Mouse (Mus musculus) kidney, embryonic 15.5 days (tissue): Measurements from ENCODE around the gene Atpif1. TPM values are rescaled to one million over a fixed set of nuclear protein-coding genes. Genes with fewer than 3 reads are reported as not detected.

Experiments
- ATAC-seq: fragments of 200-750 bp; cut with Nextera tagmentation; replicated peaks from 2 replicates; pipeline ENCODE4 v1.8.0; 2017; ENCODE audit warnings: moderate TSS enrichment; ENCODE audit not compliant: low FRiP score
- H3K27ac ChIP-seq: fragments of 300-500 bp; sonication (generic); 2 replicates; pipeline ENCODE4 v1.5.1; 2015; ENCODE audit warnings: mild to moderate bottlenecking, inconsistent platforms
- H3K27me3 ChIP-seq: fragments of 300-500 bp; sonication (generic); 2 replicates; pipeline ENCODE4 v1.6.1; 2015; ENCODE audit warnings: inconsistent platforms
- H3K36me3 ChIP-seq: fragments of 300-500 bp; sonication (generic); 2 replicates; pipeline ENCODE4 v1.6.1; 2015; ENCODE audit warnings: inconsistent platforms
- H3K4me1 ChIP-seq: fragments of 300-500 bp; sonication (generic); 2 replicates; pipeline ENCODE4 v1.6.1; 2015; ENCODE audit warnings: inconsistent platforms
- H3K4me2 ChIP-seq: fragments of 300-500 bp; sonication (generic); 2 replicates; pipeline ENCODE4 v1.6.1; 2015; ENCODE audit warnings: moderate library complexity, mild to moderate bottlenecking, inconsistent platforms
- H3K4me3 ChIP-seq: fragments of 300-500 bp; sonication (generic); replicated peaks from 2 replicates; pipeline ENCODE4 v1.5.1; 2015; ENCODE audit warnings: mild to moderate bottlenecking, inconsistent platforms
- H3K9ac ChIP-seq: fragments of 300-500 bp; sonication (generic); 2 replicates; pipeline ENCODE4 v1.6.1; 2015; ENCODE audit warnings: mild to moderate bottlenecking, inconsistent platforms
- H3K9me3 ChIP-seq: fragments of 300-500 bp; sonication (generic); replicated peaks from 2 replicates; pipeline ENCODE4 v1.6.1; 2016; ENCODE audit warnings: inconsistent platforms
- WGBS: fragments of 180-500 bp; shearing (Covaris S2); methylation state at CpG from one replicate; pipeline ENCODE4 v1.1.7; 2015; ENCODE audit warnings: mixed read lengths; 5-methylcytosine and 5-hydroxymethylcytosine counted together
- polyA plus RNA-seq: library from polyadenylated mRNA; unstranded; fragments of >200 nt; fragmentation: Nextera tagmentation; extraction: Ambion mirVana; gene quantifications from 2 replicates; pipeline ENCODE4 v1.2.1, GENCODE M21; 2015

Atpif1 gene
- polyA plus RNA-seq, 1 experiment from 2014 or later: 1,152 TPM

GRCm38 (mm10) chr4:132505034-132505738 is 28.3 kb downstream of the Atpif1 start:
- peaks cover 48% of the 10 kb centered on the region for H3K4me1 ChIP-seq
- H3K27me3 ChIP-seq: no peaks in the 10 kb centered on the region
- no peak overlapping the region for H3K4me3 ChIP-seq
- H3K9ac ChIP-seq: no peak overlapping the region
- no peak for ATAC-seq
- H3K36me3 ChIP-seq: peaks cover 8% of the 10 kb centered on the region; the same call in 1 of the 2 replicates
- H3K9me3 ChIP-seq: no peaks in the 10 kb centered on the region
- 62% methylated on average over 6 of the region's 6 CpGs for WGBS
- no peak overlapping the region for H3K4me2 ChIP-seq
- no peak overlapping the region for H3K27ac ChIP-seq

- WGBS: 71% methylated on average over 11 of the region's 11 CpGs
- Histone ChIP-seq H3K36me3 (peaks cover 22% of the 10 kb centered on the region), H3K4me1 (peaks cover 40% of the 10 kb centered on the region), H3K9ac (no peak overlapping the region), H3K9me3 (no peaks in the 10 kb centered on the region), H3K27ac (0 out of 2 replicates have a peak overlapping the region, but pooled peaks have one; percentile 3), H3K27me3 (no peaks in the 10 kb centered on the region), H3K4me2 (no peak overlapping the region), H3K4me3 (no peak overlapping the region)
- 0 out of 2 replicates have a peak, but pooled peaks have one; percentile 36 for ATAC-seq
These were observed 30.1 kb downstream of the Atpif1 start for GRCm38 (mm10) chr4:132503344-132503743.

GRCm38 (mm10) chr4:132501639-132502038 is 31.8 kb downstream of the Atpif1 start:
- Histone ChIP-seq H3K27ac (no peak overlapping the region), H3K36me3 (peaks cover 40% of the 10 kb centered on the region), H3K9me3 (no peaks in the 10 kb centered on the region), H3K9ac (no peak overlapping the region), H3K4me3 (no peak overlapping the region), H3K4me1 (peaks cover 31% of the 10 kb centered on the region), H3K27me3 (no peaks in the 10 kb centered on the region), H3K4me2 (no peak overlapping the region)
- 95% methylated on average over 6 of the region's 6 CpGs for WGBS
- ATAC-seq: no peak

GRCm38 (mm10) chr4:132494271-132494918 is 39.1 kb downstream of the Atpif1 start:
- Histone ChIP-seq H3K36me3 (peaks cover 72% of the 10 kb centered on the region), H3K27ac (no peak overlapping the region), H3K4me2 (no peak overlapping the region), H3K9ac (no peak overlapping the region), H3K4me1 (peaks cover 13% of the 10 kb centered on the region; the same call in 1 of the 2 replicates), H3K4me3 (no peak overlapping the region), H3K27me3 (no peaks in the 10 kb centered on the region), H3K9me3 (no peaks in the 10 kb centered on the region)
- 85% methylated on average over 20 of the region's 20 CpGs for WGBS
- ATAC-seq: no peak

- Histone ChIP-seq H3K9me3 (no peaks in the 10 kb centered on the region), H3K27ac (no peak overlapping the region), H3K27me3 (no peaks in the 10 kb centered on the region), H3K4me2 (no peak overlapping the region), H3K9ac (no peak overlapping the region), H3K4me1 (peaks cover 13% of the 10 kb centered on the region; the same call in 1 of the 2 replicates), H3K4me3 (no peak overlapping the region), H3K36me3 (peaks cover 52% of the 10 kb centered on the region)
- ATAC-seq: no peak
- WGBS: 60% methylated on average over 10 of the region's 10 CpGs
These were observed 41.0 kb downstream of the Atpif1 start for GRCm38 (mm10) chr4:132492178-132493060.

- H3K27me3 ChIP-seq: no peaks in the 10 kb centered on the region
- peaks cover 13% of the 10 kb centered on the region; the same call in 1 of the 2 replicates for H3K4me1 ChIP-seq
- H3K4me3 ChIP-seq: no peak overlapping the region
- 70% methylated on average over 6 of the region's 6 CpGs for WGBS
- no peak overlapping the region for H3K4me2 ChIP-seq
- H3K27ac ChIP-seq: no peak overlapping the region
- H3K9ac ChIP-seq: no peak overlapping the region
- peaks cover 46% of the 10 kb centered on the region for H3K36me3 ChIP-seq
- no peak for ATAC-seq
- no peaks in the 10 kb centered on the region for H3K9me3 ChIP-seq
These were observed 41.7 kb downstream of the Atpif1 start for GRCm38 (mm10) chr4:132491748-132492147.

GRCm38 (mm10) chr4:132491057-132491456 is 42.4 kb downstream of the Atpif1 start:
- Histone ChIP-seq H3K27me3 (no peaks in the 10 kb centered on the region), H3K4me1 (peaks cover 13% of the 10 kb centered on the region; the same call in 1 of the 2 replicates), H3K9me3 (no peaks in the 10 kb centered on the region), H3K4me3 (no peak overlapping the region), H3K9ac (no peak overlapping the region), H3K4me2 (no peak overlapping the region), H3K36me3 (peaks cover 39% of the 10 kb centered on the region), H3K27ac (no peak overlapping the region)
- ATAC-seq: no peak
- 93% methylated on average over 8 of the region's 8 CpGs for WGBS

GRCm38 (mm10) chr4:132490273-132491010 is 43.0 kb downstream of the Atpif1 start:
- WGBS: 92% methylated on average over 15 of the region's 15 CpGs
- no peak overlapping the region for H3K4me3 ChIP-seq
- no peak overlapping the region for H3K9ac ChIP-seq
- peaks cover 33% of the 10 kb centered on the region for H3K36me3 ChIP-seq
- H3K27ac ChIP-seq: no peak overlapping the region
- no peaks in the 10 kb centered on the region for H3K27me3 ChIP-seq
- peaks cover 13% of the 10 kb centered on the region; the same call in 1 of the 2 replicates for H3K4me1 ChIP-seq
- H3K9me3 ChIP-seq: no peaks in the 10 kb centered on the region
- H3K4me2 ChIP-seq: no peak overlapping the region
- ATAC-seq: no peak

- no peak overlapping the region for H3K9ac ChIP-seq
- no peak overlapping the region for H3K4me2 ChIP-seq
- no peak overlapping the region for H3K4me3 ChIP-seq
- 55% methylated on average over 6 of the region's 6 CpGs for WGBS
- H3K27me3 ChIP-seq: no peaks in the 10 kb centered on the region
- peaks cover 13% of the 10 kb centered on the region; the same call in 1 of the 2 replicates for H3K4me1 ChIP-seq
- H3K9me3 ChIP-seq: no peaks in the 10 kb centered on the region
- no peak overlapping the region for H3K27ac ChIP-seq
- peaks cover 19% of the 10 kb centered on the region for H3K36me3 ChIP-seq
- ATAC-seq: no peak
These were observed 44.5 kb downstream of the Atpif1 start for GRCm38 (mm10) chr4:132488976-132489375.

- ATAC-seq: no peak
- Histone ChIP-seq H3K4me2 (no peak overlapping the region), H3K4me3 (no peak overlapping the region), H3K9ac (no peak overlapping the region), H3K4me1 (peaks cover 13% of the 10 kb centered on the region; the same call in 1 of the 2 replicates), H3K27ac (no peak overlapping the region), H3K27me3 (no peaks in the 10 kb centered on the region), H3K36me3 (peaks cover 14% of the 10 kb centered on the region), H3K9me3 (no peaks in the 10 kb centered on the region)
- WGBS: 87% methylated on average over 3 of the region's 3 CpGs
These were observed 44.9 kb downstream of the Atpif1 start for GRCm38 (mm10) chr4:132488521-132488920.

- no peak for ATAC-seq
- Histone ChIP-seq H3K4me1 (no peaks in the 10 kb centered on the region), H3K27me3 (no peaks in the 10 kb centered on the region), H3K27ac (no peak overlapping the region), H3K9me3 (no peaks in the 10 kb centered on the region), H3K4me2 (no peak overlapping the region), H3K4me3 (no peak overlapping the region), H3K36me3 (no peaks in the 10 kb centered on the region), H3K9ac (no peak overlapping the region)
- WGBS: 69% methylated on average over 5 of the region's 5 CpGs
These were observed 48.6 kb downstream of the Atpif1 start for GRCm38 (mm10) chr4:132484820-132485219.
